Mouse (Mus musculus) ES-Bruce4 (cell line): ENCODE measurements around the gene Ovol3.

Source experiments
- CTCF ChIP-seq: IDR thresholded peaks from one replicate; pipeline ENCODE4 v1.8.1; 2011; ENCODE audit warnings: low read depth, low read length
- POLR2A ChIP-seq: IDR thresholded peaks from one replicate; pipeline ENCODE4 v1.8.1; 2011; ENCODE audit warnings: low read length; ENCODE audit not compliant: insufficient read depth

DNA sequence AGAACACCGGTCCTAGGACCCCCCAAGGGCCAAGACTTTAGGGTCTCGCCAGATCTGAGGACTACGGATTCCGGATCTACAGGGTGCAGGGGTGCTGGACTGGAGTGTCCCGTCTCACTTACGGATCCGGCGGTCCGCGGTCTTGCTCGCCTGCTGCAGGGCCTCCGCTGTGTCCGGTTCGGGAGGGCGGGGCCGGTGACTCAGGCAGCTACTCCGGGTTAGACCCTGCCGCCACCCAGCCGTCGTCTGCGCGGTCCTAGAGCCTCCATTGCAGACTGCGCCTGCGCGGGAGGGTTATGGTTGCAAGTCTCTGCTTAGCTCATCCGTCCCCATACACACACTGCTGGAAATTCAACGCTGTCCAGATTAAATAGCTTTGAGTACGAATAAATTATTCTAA lies 40.6 kb downstream of the Ovol3 start:
- TF ChIP-seq CTCF (no peak), POLR2A (peak; percentile 41)
